Mouse (Mus musculus): Measurements from ENCODE around the gene Gemin6. TPM values are rescaled to one million over a fixed set of nuclear protein-coding genes. Genes with fewer than 3 reads are reported as not detected.
"Not testable (repeated sequence)": the region's sequence is repeated elsewhere in the genome, so short reads cannot be mapped to it uniquely, and the experiment has no call there.

Gene Gemin6
- 1 to 10 TPM; 6.1 to 6.4 TPM for total RNA-seq (2021)
- long read RNA-seq, partial matches to known transcripts = 1 of 6 reads
- long read RNA-seq, other reads (novel, unspliced or antisense) = 1 of 6 reads

- peak; percentile 83 to 94 for DNase-seq (ENCODE audit: low spot score in 2 of 2)
Measured at GRCm38 (mm10) chr17:80224326-80225116, at the start of gene Gemin6. Gene Gemin6, plus strand, starts transcription at chr17:80224441.

GRCm38 (mm10) chr17:80174699-80175385 lies 49.4 kb upstream of the Gemin6 start:
- no peak for DNase-seq (ENCODE audit: low spot score in 2 of 2)

GRCm38 (mm10) chr17:80175386-80175739 lies 48.9 kb upstream of the Gemin6 start:
- DNase-seq (ENCODE audit: low spot score in 2 of 2) = no peak

DNA sequence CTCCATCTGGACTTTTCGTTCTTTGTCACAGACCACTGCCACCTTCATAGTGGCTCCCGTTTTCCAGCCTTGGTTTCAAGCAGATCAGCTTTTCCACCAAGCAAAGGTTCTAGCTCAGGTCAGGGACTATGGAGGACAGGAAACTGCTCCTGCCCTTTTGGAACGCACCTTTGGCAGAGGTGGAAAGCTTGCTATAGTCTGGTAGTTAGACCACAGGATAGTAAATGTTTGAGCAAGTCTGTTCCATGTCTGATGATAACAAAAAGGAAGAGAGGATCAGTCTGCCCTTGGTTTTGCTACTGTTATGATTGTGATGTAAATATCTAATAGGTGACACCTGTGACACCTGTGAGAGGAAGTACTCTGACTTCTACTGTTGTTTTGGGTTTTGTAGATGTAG lies 48.3 kb upstream of the Gemin6 start:
- no peak for DNase-seq (ENCODE audit: low spot score in 2 of 2)

DNA sequence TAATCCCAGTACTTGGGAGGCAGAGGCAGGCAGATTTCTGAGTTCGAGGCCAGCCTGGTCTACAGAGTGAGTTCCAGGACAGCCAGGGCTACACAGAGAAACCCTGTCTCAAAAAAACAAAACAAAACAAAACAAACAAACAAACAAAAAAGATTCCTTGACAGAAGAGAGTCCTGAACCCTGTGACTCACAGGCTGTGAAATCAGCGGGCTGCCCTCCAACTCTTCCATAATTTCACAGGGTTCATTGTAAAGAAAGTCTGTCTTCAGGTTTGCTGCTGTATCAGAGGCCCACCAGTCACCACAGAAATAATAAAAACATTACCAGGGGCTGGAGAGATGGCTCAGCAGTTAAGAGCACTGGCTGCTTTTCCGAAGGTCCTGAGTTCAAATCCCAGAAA lies 45.4 kb upstream of the Gemin6 start:
- DNase-seq (ENCODE audit: low spot score in 2 of 2) = not testable (repeated sequence)

- DNase-seq (ENCODE audit: low spot score in 2 of 2) = peak; percentile 47 to 76
Measured at GRCm38 (mm10) chr17:80179959-80180358, 44.3 kb upstream of the Gemin6 start.

- no peak for DNase-seq (ENCODE audit: low spot score in 2 of 2)
Measured at GRCm38 (mm10) chr17:80180468-80180867, 43.8 kb upstream of the Gemin6 start.

GRCm38 (mm10) chr17:80183615-80184014 lies 40.6 kb upstream of the Gemin6 start:
- DNase-seq (ENCODE audit: low spot score in 2 of 2) = no peak

GRCm38 (mm10) chr17:80193075-80193474 lies 31.2 kb upstream of the Gemin6 start:
- DNase-seq (ENCODE audit: low spot score in 2 of 2) = peak in 1 of 2 experiments; percentile 47

DNA sequence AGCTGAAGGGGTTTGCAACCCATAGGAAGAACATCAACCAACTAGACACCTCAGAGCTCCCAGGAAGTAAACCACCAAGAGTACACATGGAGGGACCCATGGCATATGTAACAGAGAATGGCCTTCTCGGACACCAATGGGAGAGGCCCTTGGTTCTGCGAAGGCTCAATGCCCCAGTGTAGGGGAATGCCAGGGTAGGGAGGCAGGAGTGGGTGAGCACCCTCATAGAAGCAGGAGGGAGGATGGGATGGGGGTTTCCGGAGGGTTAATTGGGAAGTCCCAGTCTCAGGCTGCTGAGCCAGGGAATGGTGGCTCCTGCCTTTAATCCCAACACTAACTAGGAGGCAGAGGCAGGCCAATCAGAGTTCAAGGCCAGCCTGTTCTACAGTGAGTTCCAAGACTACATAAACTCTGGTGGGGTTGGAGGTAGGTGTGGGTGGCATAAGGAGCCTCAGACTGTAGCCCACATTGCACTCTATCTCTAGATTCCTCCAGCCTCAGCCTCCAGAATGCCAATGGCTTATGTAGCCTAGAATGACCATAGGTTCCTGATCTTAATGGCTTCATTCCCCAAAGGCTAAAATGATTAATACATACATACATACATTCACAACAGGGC lies 25.0 kb upstream of the Gemin6 start:
- no peak for DNase-seq (ENCODE audit: low spot score in 2 of 2)

GRCm38 (mm10) chr17:80205657-80206056 lies 18.6 kb upstream of the Gemin6 start:
- no peak for DNase-seq (ENCODE audit: low spot score in 2 of 2)

DNA sequence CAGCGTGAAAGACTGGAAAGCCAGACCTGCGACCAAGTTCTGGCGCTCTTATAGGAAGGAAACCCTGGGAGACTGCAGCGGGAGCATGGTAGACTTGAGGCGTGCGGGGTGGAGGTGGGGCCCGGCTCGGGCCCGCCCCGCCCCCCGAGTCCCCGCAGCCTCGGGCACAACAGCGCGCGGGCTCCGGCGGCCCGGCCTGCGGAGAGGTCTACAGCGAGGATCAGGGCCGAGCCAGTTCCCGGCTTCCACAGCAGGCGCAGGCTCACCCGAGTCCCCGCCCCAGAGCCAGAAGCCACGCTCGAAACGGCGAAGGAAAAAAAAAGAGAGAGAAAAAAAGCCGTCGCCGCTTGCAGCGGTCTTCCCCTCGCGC lies 18.0 kb upstream of the Gemin6 start:
- DNase-seq (ENCODE audit: low spot score in 2 of 2) = peak in 1 of 2 experiments; percentile 53

DNA sequence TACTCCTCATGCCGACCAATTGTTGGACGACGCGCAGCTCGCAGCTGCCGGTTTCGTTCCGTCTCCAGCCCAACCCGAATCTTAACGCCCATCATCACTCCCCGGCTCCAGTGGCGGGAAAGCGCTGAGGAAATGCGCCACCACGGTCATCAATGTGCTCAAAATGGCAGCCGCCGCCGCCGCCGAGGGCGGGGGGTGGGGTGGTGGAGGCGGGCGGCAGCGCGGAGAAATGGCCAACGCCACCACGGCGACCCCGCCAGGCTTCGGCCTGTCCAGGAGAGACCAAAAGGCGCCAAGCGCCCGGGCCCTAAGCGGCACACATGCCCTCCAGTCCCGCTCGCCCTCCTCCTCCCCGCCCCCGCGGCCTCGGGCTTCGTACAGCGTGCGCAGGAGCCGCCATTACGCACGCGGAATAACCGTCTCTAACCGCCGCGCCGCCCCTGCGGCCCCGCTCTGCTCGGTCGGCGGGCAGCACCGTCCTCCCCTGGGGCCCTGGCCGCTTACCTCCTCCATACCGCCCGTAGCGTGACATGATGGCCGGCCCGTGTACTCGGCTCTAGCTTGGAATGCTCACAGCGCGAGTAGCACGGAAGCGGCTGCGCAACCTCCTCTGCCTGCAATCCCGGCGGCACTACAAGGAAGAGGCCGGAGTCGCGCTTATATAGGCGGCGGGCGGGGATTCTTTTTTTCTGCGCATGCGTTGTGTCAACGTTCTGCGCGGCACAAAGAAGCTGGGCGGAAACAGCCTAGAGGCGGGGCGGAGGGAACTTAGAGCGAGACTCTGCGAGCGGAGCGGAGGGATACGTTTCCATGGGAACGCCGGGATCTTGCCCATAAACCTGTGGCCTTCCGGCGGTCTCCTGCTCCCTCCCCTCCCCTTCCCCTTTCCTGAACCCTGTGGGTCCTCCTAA lies 17.3 kb upstream of the Gemin6 start, which contains the start of the genes Srsf7 and Ttc39d:
Srsf7 (minus strand) TSS at position 637 of the 911 bp plus-strand sequence.
Ttc39d (plus strand) TSS at position 790 of the 911 bp plus-strand sequence.
- DNase-seq (ENCODE audit: low spot score in 2 of 2) = peak; percentile 97 to 99

GRCm38 (mm10) chr17:80213998-80214397 lies 10.2 kb upstream of the Gemin6 start:
- DNase-seq (ENCODE audit: low spot score in 2 of 2) = not testable (repeated sequence)

GRCm38 (mm10) chr17:80220131-80220530 lies 4.1 kb upstream of the Gemin6 start:
- no peak for DNase-seq (ENCODE audit: low spot score in 2 of 2)

- peak in 1 of 2 experiments; percentile 32 for DNase-seq (ENCODE audit: low spot score in 2 of 2)
Measured at GRCm38 (mm10) chr17:80221202-80221601, 3.0 kb upstream of the Gemin6 start.

DNA sequence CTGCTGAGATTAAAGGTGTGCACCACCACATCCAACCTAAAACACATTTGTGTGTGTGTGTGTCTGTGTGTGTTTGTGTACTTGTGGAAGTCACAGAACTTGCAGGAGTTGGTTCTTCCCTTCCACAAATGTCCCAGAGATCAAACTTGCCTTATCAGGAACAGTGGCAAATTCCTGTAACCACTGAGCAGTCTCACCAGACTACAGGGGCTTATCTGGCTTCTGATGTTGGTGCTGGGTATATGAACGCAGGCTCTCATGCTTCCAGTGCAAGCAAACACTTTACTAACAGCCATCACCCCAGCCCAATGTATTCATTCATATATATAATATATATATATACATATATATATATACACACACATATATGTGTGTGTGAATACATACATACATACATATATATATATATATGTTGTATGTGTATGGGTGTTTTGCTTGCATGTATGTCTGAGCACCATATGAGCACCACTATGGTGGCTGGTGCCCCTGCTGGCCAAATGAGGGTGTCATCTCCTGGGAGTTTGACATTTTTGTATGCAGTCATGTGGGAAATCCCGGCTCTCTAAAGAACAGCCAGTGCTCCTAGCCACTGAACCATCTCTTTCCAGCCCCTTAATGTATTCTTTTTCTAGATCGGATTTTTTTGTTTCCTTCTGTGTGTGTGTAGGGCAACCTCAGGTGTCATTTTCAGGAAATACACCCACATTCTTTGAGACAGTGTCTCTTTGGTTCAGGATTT lies 2.2 kb upstream of the Gemin6 start:
- no peak for DNase-seq (ENCODE audit: low spot score in 2 of 2)

DNA sequence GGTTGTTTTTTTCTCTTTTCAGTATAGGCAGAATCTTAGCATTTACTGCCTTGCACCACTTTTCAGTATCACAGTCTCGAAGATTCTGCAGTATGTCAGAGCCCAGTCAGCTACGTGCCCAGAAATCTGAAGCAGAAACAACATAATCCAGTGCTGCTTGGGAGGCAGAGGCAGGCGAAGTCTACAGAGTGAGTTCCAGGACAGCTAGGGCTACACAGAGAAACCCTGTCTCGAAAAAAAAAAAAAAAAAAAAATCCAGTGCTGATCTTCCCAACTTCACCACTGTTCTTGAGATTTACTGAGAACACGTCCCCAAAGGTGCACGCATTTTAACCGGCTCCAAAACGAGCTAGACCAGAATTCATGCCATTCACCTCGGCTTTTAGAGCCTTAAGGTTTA lies 412 bp upstream of the Gemin6 start:
- DNase-seq (ENCODE audit: low spot score in 2 of 2) = no peak

DNA sequence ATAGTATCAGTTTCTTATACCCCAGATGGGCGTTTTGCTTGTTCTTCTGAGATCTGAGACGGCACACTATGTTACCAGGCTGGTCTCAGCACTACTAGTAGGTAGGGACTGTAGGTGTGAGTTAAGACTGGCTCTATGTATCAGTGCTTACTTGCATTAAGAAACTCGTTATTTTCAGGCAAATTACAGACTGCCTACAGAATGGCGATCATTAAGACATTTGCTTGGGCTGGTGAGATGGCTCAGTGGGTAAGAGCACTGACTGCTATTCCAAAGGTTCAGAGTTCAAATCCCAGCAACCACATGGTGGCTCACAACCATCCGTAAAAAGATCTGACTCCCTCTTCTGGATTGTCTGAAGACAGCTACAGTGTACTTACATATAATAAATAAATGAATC lies 901 bp downstream of the Gemin6 start:
- not testable (repeated sequence) for DNase-seq (ENCODE audit: low spot score in 2 of 2)

- no peak for DNase-seq (ENCODE audit: low spot score in 2 of 2)
Measured at GRCm38 (mm10) chr17:80229396-80229795, 5.2 kb downstream of the Gemin6 start.
